Mouse (Mus musculus): ENCODE data around the gene Tnik. TPM values are rescaled to one million over a fixed set of nuclear protein-coding genes. Genes with fewer than 3 reads are reported as not detected.

The Tnik gene
- total and polyA plus RNA-seq, 2 experiments from 2014 or later, result 58.2 to 118 TPM

GRCm38 (mm10) chr3:28549391-28549790, 286.4 kb downstream of the Tnik start:
- Histone ChIP-seq H3K9ac (replicated peaks; ENCODE audit: low read length, poor library complexity, severe bottlenecking) (no peak overlapping the region), H3K4me3 (ENCODE audit: low read depth, low read length) (no peak overlapping the region), H3K4me1 (ENCODE audit: insufficient read depth, low read length) (peaks cover 8% of the 10 kb centered on the region; the same call in 1 of the 2 replicates), H3K9me3 (ENCODE audit: low read length) (no peaks in the 10 kb centered on the region), H3K27ac (ENCODE audit: low read depth, low read length) (no peak overlapping the region), H3K4me2 (ENCODE audit: low read depth, low read length, poor library complexity, severe bottlenecking) (no peak overlapping the region), H3K27me3 (ENCODE audit: insufficient read depth, low read length) (no peaks in the 10 kb centered on the region), H3K36me3 (ENCODE audit: insufficient read depth, low read length) (no peaks in the 10 kb centered on the region; the same call in 1 of the 2 replicates)
- TF ChIP-seq CTCF (IDR thresholded peaks at IDR 0.05), result no peak
- WGBS, result 52% methylated on average over 6 of the region's 6 CpGs
- ATAC-seq (ENCODE audit: low FRiP score), result no peak
- DNase-seq (ENCODE audit: low spot score), result no peak

DNA sequence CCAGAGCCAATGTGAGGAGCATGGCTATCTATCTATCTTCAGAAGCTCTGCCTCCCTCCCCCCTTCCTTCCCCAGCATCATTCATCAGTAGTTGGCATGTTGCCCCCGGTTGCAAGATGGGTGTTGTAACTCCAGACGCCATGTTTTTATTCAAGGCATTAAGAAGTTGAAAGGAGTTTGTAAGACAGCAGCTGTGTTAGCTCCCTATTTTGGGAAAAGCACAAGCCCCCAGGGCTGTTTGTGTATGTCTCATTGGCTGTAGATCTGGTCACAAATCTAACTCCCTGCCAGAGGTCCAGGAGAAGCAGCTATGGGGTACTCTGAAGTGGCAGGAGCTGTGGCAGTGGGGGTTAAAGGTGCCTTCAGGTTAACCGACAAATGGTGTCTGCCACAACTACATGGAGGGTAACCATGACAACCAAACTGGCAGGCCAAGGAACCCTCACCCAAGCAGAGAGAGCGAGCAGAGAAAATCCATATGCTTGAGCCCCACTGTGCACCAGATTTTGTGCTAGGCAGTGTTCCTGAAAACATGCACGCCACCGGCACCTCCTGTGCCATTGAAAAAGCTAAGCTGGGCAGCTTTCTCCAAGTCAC, 287.6 kb downstream of the Tnik start:
- ATAC-seq (ENCODE audit: low FRiP score) (no peak), DNase-seq (ENCODE audit: low spot score) (peak; percentile 69)
- Histone ChIP-seq H3K4me1 (ENCODE audit: insufficient read depth, low read length) (peaks cover 8% of the 10 kb centered on the region; the same call in 1 of the 2 replicates), H3K4me2 (ENCODE audit: low read depth, low read length, poor library complexity, severe bottlenecking) (no peak overlapping the region), H3K9ac (replicated peaks; ENCODE audit: low read length, poor library complexity, severe bottlenecking) (no peak overlapping the region), H3K4me3 (ENCODE audit: low read depth, low read length) (no peak overlapping the region), H3K27ac (ENCODE audit: low read depth, low read length) (no peak overlapping the region), H3K9me3 (ENCODE audit: low read length) (no peaks in the 10 kb centered on the region), H3K27me3 (ENCODE audit: insufficient read depth, low read length) (no peaks in the 10 kb centered on the region), H3K36me3 (ENCODE audit: insufficient read depth, low read length) (peaks cover 7% of the 10 kb centered on the region)
- 23% methylated on average over 6 of the region's 6 CpGs for WGBS
- no peak for TF ChIP-seq CTCF (IDR thresholded peaks at IDR 0.05)

DNA sequence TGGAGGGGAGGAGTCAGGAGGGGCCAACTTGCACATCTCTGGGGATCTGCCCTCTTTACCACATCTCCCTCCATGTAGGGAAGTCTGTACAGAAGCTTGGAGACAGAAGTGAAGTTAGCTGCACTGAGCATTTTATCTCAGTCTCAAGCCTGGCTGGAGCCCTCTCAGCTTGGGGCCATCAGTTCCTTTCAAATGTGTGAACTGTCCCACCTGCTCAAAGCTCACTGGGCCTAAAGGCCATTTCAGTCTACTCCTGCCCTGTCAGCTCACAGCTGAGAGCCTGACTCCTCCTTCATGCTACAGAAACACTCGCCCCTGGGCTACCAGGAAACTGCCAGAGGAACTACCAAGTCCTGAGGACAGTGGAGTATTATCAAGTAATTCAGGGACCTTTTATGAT, 288.7 kb downstream of the Tnik start:
- Histone ChIP-seq H3K27ac (ENCODE audit: low read depth, low read length) (no peak overlapping the region), H3K36me3 (ENCODE audit: insufficient read depth, low read length) (peaks cover 7% of the 10 kb centered on the region), H3K4me1 (ENCODE audit: insufficient read depth, low read length) (peaks cover 8% of the 10 kb centered on the region; the same call in 1 of the 2 replicates), H3K4me2 (ENCODE audit: low read depth, low read length, poor library complexity, severe bottlenecking) (no peak overlapping the region), H3K4me3 (ENCODE audit: low read depth, low read length) (no peak overlapping the region), H3K27me3 (ENCODE audit: insufficient read depth, low read length) (no peaks in the 10 kb centered on the region), H3K9ac (replicated peaks; ENCODE audit: low read length, poor library complexity, severe bottlenecking) (no peak overlapping the region), H3K9me3 (ENCODE audit: low read length) (no peaks in the 10 kb centered on the region)
- ATAC-seq (ENCODE audit: low FRiP score), result no peak
- TF ChIP-seq CTCF (IDR thresholded peaks at IDR 0.05), result no peak
- no peak for DNase-seq (ENCODE audit: low spot score)
- WGBS, result 94% methylated on average over 1 of the region's 1 CpGs

GRCm38 (mm10) chr3:28554934-28555333, 291.9 kb downstream of the Tnik start:
- Histone ChIP-seq H3K36me3 (ENCODE audit: insufficient read depth, low read length) (peaks cover 7% of the 10 kb centered on the region), H3K4me1 (ENCODE audit: insufficient read depth, low read length) (peaks cover 8% of the 10 kb centered on the region; the same call in 1 of the 2 replicates), H3K27me3 (ENCODE audit: insufficient read depth, low read length) (no peaks in the 10 kb centered on the region), H3K27ac (ENCODE audit: low read depth, low read length) (no peak overlapping the region), H3K4me2 (ENCODE audit: low read depth, low read length, poor library complexity, severe bottlenecking) (no peak overlapping the region), H3K9ac (replicated peaks; ENCODE audit: low read length, poor library complexity, severe bottlenecking) (no peak overlapping the region), H3K9me3 (ENCODE audit: low read length) (no peaks in the 10 kb centered on the region), H3K4me3 (ENCODE audit: low read depth, low read length) (no peak overlapping the region)
- 69% methylated on average over 9 of the region's 9 CpGs for WGBS
- ATAC-seq (ENCODE audit: low FRiP score) (no peak), DNase-seq (ENCODE audit: low spot score) (peak; percentile 71)
- no peak for TF ChIP-seq CTCF (IDR thresholded peaks at IDR 0.05)

- WGBS, result 63% methylated on average over 7 of the region's 7 CpGs
- 0 out of 2 replicates have a peak, but pooled peaks have one; percentile 3 for TF ChIP-seq CTCF (IDR thresholded peaks at IDR 0.05)
- Histone ChIP-seq H3K4me2 (ENCODE audit: low read depth, low read length, poor library complexity, severe bottlenecking) (no peak overlapping the region), H3K27ac (ENCODE audit: low read depth, low read length) (no peak overlapping the region), H3K4me3 (ENCODE audit: low read depth, low read length) (no peak overlapping the region), H3K27me3 (ENCODE audit: insufficient read depth, low read length) (no peaks in the 10 kb centered on the region), H3K36me3 (ENCODE audit: insufficient read depth, low read length) (peaks cover 7% of the 10 kb centered on the region), H3K4me1 (ENCODE audit: insufficient read depth, low read length) (peaks cover 1% of the 10 kb centered on the region; the same call in 1 of the 2 replicates), H3K9ac (replicated peaks; ENCODE audit: low read length, poor library complexity, severe bottlenecking) (no peak overlapping the region), H3K9me3 (ENCODE audit: low read length) (no peaks in the 10 kb centered on the region)
- no peak for ATAC-seq (ENCODE audit: low FRiP score)
- DNase-seq (ENCODE audit: low spot score), result no peak
Measured at GRCm38 (mm10) chr3:28555795-28556570, 293.0 kb downstream of the Tnik start.

- Histone ChIP-seq H3K9me3 (ENCODE audit: low read length) (no peaks in the 10 kb centered on the region), H3K36me3 (ENCODE audit: insufficient read depth, low read length) (peaks cover 10% of the 10 kb centered on the region; the same call in 1 of the 2 replicates), H3K4me3 (ENCODE audit: low read depth, low read length) (no peak overlapping the region), H3K9ac (replicated peaks; ENCODE audit: low read length, poor library complexity, severe bottlenecking) (no peak overlapping the region), H3K27ac (ENCODE audit: low read depth, low read length) (peak overlapping the region; percentile 70), H3K4me1 (ENCODE audit: insufficient read depth, low read length) (no peaks in the 10 kb centered on the region), H3K27me3 (ENCODE audit: insufficient read depth, low read length) (no peaks in the 10 kb centered on the region), H3K4me2 (ENCODE audit: low read depth, low read length, poor library complexity, severe bottlenecking) (no peak overlapping the region)
- TF ChIP-seq CTCF (IDR thresholded peaks at IDR 0.05), result no peak
- peak; percentile 79 for DNase-seq (ENCODE audit: low spot score)
- peak; percentile 94 for ATAC-seq (ENCODE audit: low FRiP score)
- WGBS, result 33% methylated on average over 4 of the region's 4 CpGs
Measured at GRCm38 (mm10) chr3:28558328-28558871, 295.4 kb downstream of the Tnik start.
